Mouse (Mus musculus) heart, embryonic 13.5 days (tissue): ENCODE data around the gene Plscr5. TPM values are rescaled to one million over a fixed set of nuclear protein-coding genes. Genes with fewer than 3 reads are reported as not detected.

Experiments
- polyA plus RNA-seq: library from polyadenylated mRNA; unstranded; fragments of >200 nt; fragmentation: Nextera tagmentation; extraction: Ambion mirVana; gene quantifications from 2 replicates; pipeline ENCODE4 v1.2.1, GENCODE M21; 2015

Gene Plscr5
- polyA plus RNA-seq, 1 experiment from 2014 or later = not detected

Other genes starting within 250 kb of the Plscr5 start
- 31.7 and 32.3 TPM in 2 replicates for gene Plscr1, start 56.8 kb downstream of the Plscr5 start, polyA plus RNA-seq
- 7.2 and 8.5 TPM in 2 replicates for gene Plscr2, start 82.7 kb downstream of the Plscr5 start, polyA plus RNA-seq
- gene 1700057G04Rik, start 116.4 kb downstream of the Plscr5 start, polyA plus RNA-seq = not detected in 2 replicates